Mouse (Mus musculus): Measurements from ENCODE around the gene Pitx2. TPM values are rescaled to one million over a fixed set of nuclear protein-coding genes. Genes with fewer than 3 reads are reported as not detected.

Pitx2 gene
- polyA plus RNA-seq, 1 experiment, result 2.1 TPM

DNA sequence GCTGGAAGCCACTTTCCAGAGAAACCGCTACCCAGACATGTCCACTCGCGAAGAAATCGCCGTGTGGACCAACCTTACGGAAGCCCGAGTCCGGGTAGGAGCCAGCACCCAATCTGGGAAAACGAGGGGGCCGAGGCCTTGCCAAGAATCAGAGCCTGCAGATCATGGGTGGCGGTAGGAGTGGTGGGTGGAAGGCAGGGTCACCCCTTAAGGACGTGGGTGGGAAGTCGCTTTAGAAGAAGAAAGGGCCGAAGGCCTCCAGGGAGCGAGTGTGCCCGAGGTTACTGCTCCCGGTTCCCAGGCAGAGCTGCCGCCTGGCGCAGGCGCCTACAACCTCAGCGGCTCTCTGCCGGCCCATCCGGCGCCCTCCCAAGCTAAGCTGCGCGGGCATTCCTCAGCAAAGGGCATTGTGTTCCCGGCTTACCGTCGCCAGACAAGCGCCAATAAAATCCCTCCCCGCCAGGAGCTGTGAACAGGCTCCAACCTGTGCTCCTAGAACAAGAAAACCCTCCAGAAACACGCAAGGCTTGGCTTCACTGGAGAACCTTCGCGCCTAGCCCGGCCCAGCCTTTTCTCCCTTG is 16.2 kb downstream of the Pitx2 start:
- Histone ChIP-seq H3K4me3 (replicated peaks; ENCODE audit: extremely low read depth, low read depth, low read length) (no peak overlapping the region), H3K4me1 (ENCODE audit: control insufficient read depth, insufficient read depth, low read length) (peaks cover 11% of the 10 kb centered on the region)
- TF ChIP-seq CTCF (IDR thresholded peaks at IDR 0.05; ENCODE audit: insufficient read depth, low read length), result no peak
- no peak for TF ChIP-seq POLR2A (IDR thresholded peaks at IDR 0.05; ENCODE audit: borderline replicate concordance, extremely low read depth, low read depth, low read length)
- 4% methylated on average over 35 of the region's 35 CpGs for WGBS
- DNase-seq, result no peak

DNA sequence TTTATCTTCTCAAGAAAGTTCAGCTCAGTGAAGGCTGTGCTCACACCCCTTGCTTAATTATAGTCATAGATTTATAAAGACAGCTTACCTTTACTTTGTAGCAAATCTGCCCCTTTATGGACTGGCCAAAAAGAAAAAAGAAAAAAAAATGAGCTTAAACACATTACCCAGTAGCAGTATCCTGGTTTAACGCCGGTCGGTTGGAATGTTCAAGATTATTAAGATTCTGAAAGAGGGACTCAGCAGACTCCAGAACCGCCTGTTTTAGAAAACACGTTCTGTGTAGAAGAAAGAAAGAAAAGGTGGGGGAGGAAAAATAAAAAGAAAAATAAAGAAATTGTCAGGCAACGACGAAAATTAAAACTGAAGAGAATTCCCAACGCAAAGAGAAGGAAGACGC is 16.8 kb downstream of the Pitx2 start:
- WGBS, result 9% methylated on average over 9 of the region's 9 CpGs
- DNase-seq, result no peak
- H3K4me3 ChIP-seq (replicated peaks; ENCODE audit: extremely low read depth, low read depth, low read length), result no peak overlapping the region

GRCm38 (mm10) chr3:129216911-129217561 is 17.4 kb downstream of the Pitx2 start:
- TF ChIP-seq CTCF (IDR thresholded peaks at IDR 0.05; ENCODE audit: insufficient read depth, low read length), result no peak
- no peak for TF ChIP-seq POLR2A (IDR thresholded peaks at IDR 0.05; ENCODE audit: borderline replicate concordance, extremely low read depth, low read depth, low read length)
- no peak for DNase-seq
- WGBS, result 8% methylated on average over 34 of the region's 34 CpGs
- H3K4me3 ChIP-seq (replicated peaks; ENCODE audit: extremely low read depth, low read depth, low read length), result no peak overlapping the region
- peaks cover 11% of the 10 kb centered on the region for H3K4me1 ChIP-seq (ENCODE audit: control insufficient read depth, insufficient read depth, low read length)

More for the DNA sequence above, 16.8 kb downstream of the Pitx2 start:
- no peak for TF ChIP-seq CTCF (IDR thresholded peaks at IDR 0.05; ENCODE audit: insufficient read depth, low read length)
- TF ChIP-seq POLR2A (IDR thresholded peaks at IDR 0.05; ENCODE audit: borderline replicate concordance, extremely low read depth, low read depth, low read length), result no peak
- H3K4me1 ChIP-seq (ENCODE audit: control insufficient read depth, insufficient read depth, low read length), result peaks cover 11% of the 10 kb centered on the region

DNA sequence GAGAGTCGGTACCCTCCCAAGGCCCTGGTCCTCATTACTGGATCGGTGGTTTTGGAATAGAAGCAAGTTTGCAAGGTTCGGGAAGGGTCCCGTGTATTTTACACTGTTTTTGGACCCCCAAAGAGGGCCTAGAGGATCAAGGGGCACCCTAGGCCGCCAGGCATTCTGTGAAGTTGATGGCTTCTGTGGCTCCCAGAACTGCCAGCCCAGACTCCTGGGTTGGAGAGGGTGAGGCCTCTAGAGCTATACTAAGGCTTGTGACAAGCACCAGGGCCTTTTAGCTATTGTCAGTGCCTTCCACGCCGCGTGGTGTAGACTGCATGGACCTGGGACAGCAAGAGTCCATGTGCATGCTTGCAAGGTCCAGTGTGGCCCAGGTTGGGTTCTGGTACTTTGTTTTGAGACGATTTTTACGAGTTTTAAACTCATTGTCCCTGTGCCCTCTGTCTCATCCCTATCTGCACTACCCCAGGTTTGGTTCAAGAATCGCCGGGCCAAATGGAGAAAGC is 18.2 kb downstream of the Pitx2 start:
- no peak for DNase-seq
- no peak overlapping the region for H3K4me3 ChIP-seq (replicated peaks; ENCODE audit: extremely low read depth, low read depth, low read length)
- peaks cover 11% of the 10 kb centered on the region for H3K4me1 ChIP-seq (ENCODE audit: control insufficient read depth, insufficient read depth, low read length)
- TF ChIP-seq POLR2A (IDR thresholded peaks at IDR 0.05; ENCODE audit: borderline replicate concordance, extremely low read depth, low read depth, low read length) (no peak), CTCF (IDR thresholded peaks at IDR 0.05; ENCODE audit: insufficient read depth, low read length) (no peak)
- WGBS, result 13% methylated on average over 12 of the region's 12 CpGs

GRCm38 (mm10) chr3:129218371-129218921 is 18.8 kb downstream of the Pitx2 start:
- WGBS, result 5% methylated on average over 41 of the region's 41 CpGs
- Histone ChIP-seq H3K4me3 (replicated peaks; ENCODE audit: extremely low read depth, low read depth, low read length) (no peak overlapping the region), H3K4me1 (ENCODE audit: control insufficient read depth, insufficient read depth, low read length) (peaks cover 10% of the 10 kb centered on the region)
- no peak for DNase-seq
- TF ChIP-seq POLR2A (IDR thresholded peaks at IDR 0.05; ENCODE audit: borderline replicate concordance, extremely low read depth, low read depth, low read length) (no peak), CTCF (IDR thresholded peaks at IDR 0.05; ENCODE audit: insufficient read depth, low read length) (no peak)

- Histone ChIP-seq H3K4me1 (ENCODE audit: control insufficient read depth, insufficient read depth, low read length) (no peaks in the 10 kb centered on the region), H3K4me3 (replicated peaks; ENCODE audit: extremely low read depth, low read depth, low read length) (no peak overlapping the region)
- no peak for DNase-seq
- 16% methylated on average over 7 of the region's 7 CpGs for WGBS
- TF ChIP-seq POLR2A (IDR thresholded peaks at IDR 0.05; ENCODE audit: borderline replicate concordance, extremely low read depth, low read depth, low read length), result no peak
Measured at GRCm38 (mm10) chr3:129220086-129220670, 20.5 kb downstream of the Pitx2 start.

- no peak for DNase-seq
- TF ChIP-seq POLR2A (IDR thresholded peaks at IDR 0.05; ENCODE audit: borderline replicate concordance, extremely low read depth, low read depth, low read length) (no peak), CTCF (IDR thresholded peaks at IDR 0.05; ENCODE audit: insufficient read depth, low read length) (no peak)
- 17% methylated on average over 24 of the region's 24 CpGs for WGBS
- no peak overlapping the region for H3K4me3 ChIP-seq (replicated peaks; ENCODE audit: extremely low read depth, low read depth, low read length)
- no peaks in the 10 kb centered on the region for H3K4me1 ChIP-seq (ENCODE audit: control insufficient read depth, insufficient read depth, low read length)
Measured at GRCm38 (mm10) chr3:129220681-129221379, 21.2 kb downstream of the Pitx2 start.

DNA sequence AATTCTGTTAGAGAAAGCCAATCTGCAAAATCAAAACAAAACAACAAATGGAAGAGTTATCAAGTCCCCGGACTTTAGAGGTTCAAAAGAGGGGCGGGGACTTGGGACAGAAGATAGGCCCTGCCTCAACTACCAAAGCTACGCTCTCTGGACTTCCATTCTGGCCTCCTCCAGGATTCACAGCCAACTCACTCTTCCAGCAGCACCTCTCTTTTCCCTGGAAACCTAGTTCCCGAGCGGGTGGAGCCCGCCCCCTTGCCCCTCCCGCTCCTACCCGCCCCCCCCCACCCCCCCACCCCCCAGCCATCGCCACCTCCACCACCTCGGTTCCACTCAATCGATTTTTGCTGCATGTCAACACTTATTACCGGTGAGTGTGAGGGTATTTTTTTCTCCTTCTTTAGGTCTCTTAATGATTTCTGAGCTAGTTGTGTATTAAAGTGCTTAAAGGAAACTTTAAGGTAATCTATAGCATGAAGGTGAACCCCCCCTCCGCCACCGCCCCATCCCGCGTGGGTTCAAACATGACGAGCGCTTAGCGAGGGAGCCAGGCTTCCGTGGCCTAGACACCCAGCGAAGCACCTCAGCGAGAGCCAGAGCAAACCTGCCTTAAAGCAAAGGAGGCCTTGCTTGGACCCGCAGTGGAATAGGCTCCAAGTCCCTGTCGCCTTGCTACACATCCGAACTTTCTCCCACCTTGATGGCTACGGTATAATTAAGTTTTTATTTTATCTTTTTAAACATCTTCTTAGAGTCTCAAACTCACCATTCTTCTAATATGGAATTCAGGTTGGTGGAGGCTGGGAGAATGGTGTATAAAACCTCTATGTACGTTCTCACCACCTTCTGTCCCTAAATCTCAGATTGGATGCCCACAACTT is 21.9 kb downstream of the Pitx2 start:
- TF ChIP-seq POLR2A (IDR thresholded peaks at IDR 0.05; ENCODE audit: borderline replicate concordance, extremely low read depth, low read depth, low read length) (no peak), CTCF (IDR thresholded peaks at IDR 0.05; ENCODE audit: insufficient read depth, low read length) (no peak)
- DNase-seq, result no peak
- Histone ChIP-seq H3K4me1 (ENCODE audit: control insufficient read depth, insufficient read depth, low read length) (no peaks in the 10 kb centered on the region), H3K4me3 (replicated peaks; ENCODE audit: extremely low read depth, low read depth, low read length) (no peak overlapping the region)
- 15% methylated on average over 25 of the region's 27 CpGs for WGBS

All from lung, adult 2 months (tissue).